ENCODE assay signal across 25 mouse cellular contexts in the genomic region with DNA sequence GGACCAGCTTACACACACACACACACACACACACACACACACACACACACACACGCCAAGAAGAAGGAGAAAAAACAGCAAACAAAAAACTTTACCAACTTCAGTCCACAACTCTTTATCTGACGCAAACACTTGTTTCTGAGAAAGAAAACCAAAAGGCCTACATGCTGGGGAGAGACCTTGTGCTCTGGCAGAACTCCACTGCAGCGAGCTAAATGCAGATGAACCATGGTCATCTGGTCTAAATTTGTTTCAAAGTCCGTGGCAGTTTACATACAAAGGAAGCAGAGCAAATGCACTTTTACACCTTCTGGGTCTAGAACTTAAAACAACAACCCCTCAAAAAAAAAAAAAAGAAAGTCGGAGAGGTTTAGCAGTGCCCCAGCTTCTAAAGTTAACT.
A peak's percentile ranks its signal among the peaks of the same experiment; 100 is the strongest.
DNase-seq lines count a peak whose midpoint lies in the region; ATAC-seq and TF ChIP-seq lines count a peak whose summit lies in the region.
"Had no signal": no experiment of that assay in that cellular context is flagged by ENCODE, and none has a peak within 500 bp of the region (broad histone marks: within the 10 kb centered on the region; RNA-seq: fewer than 3 reads in every experiment).

No protein-coding gene starts in this region.

- no peak overlapping the region for H3K9ac ChIP-seq in limb, embryonic 15.5 days
- H3K9ac ChIP-seq in liver, embryonic 15.5 days, result no peak overlapping the region
- H3K9ac ChIP-seq: embryonic facial prominence, embryonic 15.5 days; forebrain, embryonic 12.5 days; forebrain, postnatal 0 days; heart, embryonic 13.5 days; lung, embryonic 14.5 days; neural tube, embryonic 13.5 days had no signal

- TF ChIP-seq CTCF in kidney, adult 2 months (conservative IDR thresholded peaks at IDR 0.05; ENCODE audit: insufficient read depth, insufficient read length, low read depth, low read length), result no peak

- H3K36me3 ChIP-seq in kidney, adult 2 months (ENCODE audit: control insufficient read depth, insufficient read depth, low read length), result no peaks in the 10 kb centered on the region
- H3K36me3 ChIP-seq in limb, embryonic 15.5 days, result 0 out of 2 replicates have a peak, but pooled peaks cover 4% of the 10 kb centered on the region
- H3K36me3 ChIP-seq in limb, embryonic 10.5 days, result no peaks in the 10 kb centered on the region
- H3K36me3 ChIP-seq in liver, embryonic 15.5 days (replicated peaks), result peaks cover 13% of the 10 kb centered on the region
- H3K36me3 ChIP-seq: embryonic facial prominence, embryonic 15.5 days; heart, embryonic 13.5 days; neural tube, embryonic 13.5 days had no signal

- H3K9me3 ChIP-seq in limb, embryonic 15.5 days, result no peaks in the 10 kb centered on the region
- H3K9me3 ChIP-seq in limb, embryonic 10.5 days (replicated peaks), result no peaks in the 10 kb centered on the region
- no peaks in the 10 kb centered on the region for H3K9me3 ChIP-seq in liver, embryonic 15.5 days (replicated peaks)
- H3K9me3 ChIP-seq: embryonic facial prominence, embryonic 10.5 days; embryonic facial prominence, embryonic 15.5 days; forebrain, embryonic 12.5 days; heart, embryonic 13.5 days; neural tube, embryonic 13.5 days had no signal

- peak; percentile 59 for DNase-seq in kidney, adult 2 months
- no peak for DNase-seq in kidney, postnatal 4 days
- DNase-seq in limb, embryonic 10.5 days (ENCODE audit: low spot score), result no peak
- DNase-seq in spleen, postnatal 10 days (ENCODE audit: low spot score in 2 of 2), result no peak
- DNase-seq: adrenal gland, postnatal 10 days; cerebellum, adult 8-10 months; cerebellum, postnatal 25 days; gastrocnemius, postnatal 10 days; heart, postnatal 14 days; lung, embryonic 14.5 days; right cerebral cortex, postnatal 4 days; thymus, adult 2 months; thymus, postnatal 36 days had no signal

- no peak overlapping the region for H3K4me3 ChIP-seq in kidney, adult 2 months (ENCODE audit: insufficient read depth, low read depth, low read length)
- no peak overlapping the region for H3K4me3 ChIP-seq in limb, embryonic 15.5 days
- no peak overlapping the region for H3K4me3 ChIP-seq in limb, embryonic 10.5 days
- no peak overlapping the region for H3K4me3 ChIP-seq in liver, embryonic 15.5 days (replicated peaks)
- H3K4me3 ChIP-seq: embryonic facial prominence, embryonic 10.5 days; embryonic facial prominence, embryonic 15.5 days; forebrain, embryonic 12.5 days; heart, embryonic 13.5 days; neural tube, embryonic 13.5 days had no signal

- TF ChIP-seq POLR2A in kidney, adult 2 months (IDR thresholded peaks at IDR 0.05; ENCODE audit: low read depth, low read length), result no peak

- H3K27me3 ChIP-seq in kidney, adult 2 months (replicated peaks; ENCODE audit: control insufficient read depth, insufficient read depth, low read length), result no peaks in the 10 kb centered on the region
- no peaks in the 10 kb centered on the region for H3K27me3 ChIP-seq in limb, embryonic 15.5 days
- no peaks in the 10 kb centered on the region for H3K27me3 ChIP-seq in limb, embryonic 10.5 days (ENCODE audit: low read depth, poor library complexity, severe bottlenecking)
- no peaks in the 10 kb centered on the region for H3K27me3 ChIP-seq in liver, embryonic 15.5 days
- H3K27me3 ChIP-seq: embryonic facial prominence, embryonic 15.5 days; forebrain, embryonic 12.5 days; heart, embryonic 13.5 days; neural tube, embryonic 13.5 days; Patski had no signal

- no peak overlapping the region for H3K27ac ChIP-seq in kidney, adult 2 months (ENCODE audit: insufficient read depth, low read depth, low read length)
- 0 out of 2 replicates have a peak overlapping the region, but pooled peaks have one; percentile 33 for H3K27ac ChIP-seq in limb, embryonic 15.5 days
- H3K27ac ChIP-seq in limb, embryonic 10.5 days, result no peak overlapping the region
- H3K27ac ChIP-seq in liver, embryonic 15.5 days (replicated peaks), result 0 out of 2 replicates have a peak overlapping the region, but pooled peaks have one; percentile 31
- H3K27ac ChIP-seq: embryonic facial prominence, embryonic 10.5 days; embryonic facial prominence, embryonic 15.5 days; forebrain, embryonic 12.5 days; heart, embryonic 13.5 days; neural tube, embryonic 13.5 days had no signal

- 52% methylated on average over 5 of the region's 5 CpGs for WGBS in kidney, adult 2 months
- 47% methylated on average over 5 of the region's 5 CpGs for WGBS in limb, embryonic 15.5 days
- WGBS in limb, embryonic 10.5 days, result 52% methylated on average over 4 of the region's 5 CpGs
- WGBS in liver, embryonic 15.5 days (ENCODE audit: insufficient replicate concordance), result 30% methylated on average over 5 of the region's 5 CpGs

- ATAC-seq in limb, embryonic 15.5 days (ENCODE audit: insufficient number of reproducible peaks, low FRiP score, low TSS enrichment, low read depth), result no peak
- ATAC-seq in liver, embryonic 15.5 days (ENCODE audit: insufficient read depth), result no peak
- no peak for ATAC-seq in monocyte, adult 5-6 weeks (replicated peaks; ENCODE audit: insufficient number of reproducible peaks, low FRiP score, low TSS enrichment, poor library complexity, severe bottlenecking)
- ATAC-seq: hindbrain, embryonic 16.5 days; Patski had no signal

- peaks cover 3% of the 10 kb centered on the region; the same call in 1 of the 2 replicates for H3K4me1 ChIP-seq in kidney, adult 2 months (ENCODE audit: control insufficient read depth, insufficient read depth, low read length)
- no peaks in the 10 kb centered on the region for H3K4me1 ChIP-seq in limb, embryonic 15.5 days
- H3K4me1 ChIP-seq in limb, embryonic 10.5 days, result peaks cover 5% of the 10 kb centered on the region; the same call in 1 of the 2 replicates
- H3K4me1 ChIP-seq in liver, embryonic 15.5 days (replicated peaks), result peaks cover 14% of the 10 kb centered on the region
- H3K4me1 ChIP-seq: embryonic facial prominence, embryonic 10.5 days; embryonic facial prominence, embryonic 15.5 days had no signal

- no peak overlapping the region for H3K4me2 ChIP-seq in limb, embryonic 15.5 days
- no peak overlapping the region for H3K4me2 ChIP-seq in liver, embryonic 15.5 days
- H3K4me2 ChIP-seq: embryonic facial prominence, embryonic 15.5 days; forebrain, embryonic 12.5 days; heart, embryonic 13.5 days; lung, embryonic 14.5 days; midbrain, embryonic 11.5 days; neural tube, embryonic 13.5 days had no signal

Comparison
In these comparisons a context has a peak if more than half of its experiments do, and no peak if none do; other contexts are left out.
1. H3K27ac ChIP-seq: peak in limb, embryonic 15.5 days (single experiment) and liver, embryonic 15.5 days (single experiment); none in kidney, adult 2 months (single experiment) and limb, embryonic 10.5 days (single experiment).